Comparison of ENCODE assay signal across 9 mouse cellular contexts in genomic region chr8:80482822-80483774, GRCm38 (mm10). TPM values are rescaled to one million over a fixed set of nuclear protein-coding genes. Genes with fewer than 3 reads are reported as not detected.
DNase-seq lines count a peak whose midpoint lies in the region; ATAC-seq and TF ChIP-seq lines count a peak whose summit lies in the region.
"Had no signal": no experiment of that assay in that cellular context is flagged by ENCODE, and none has a peak within 500 bp of the region (broad histone marks: within the 10 kb centered on the region; RNA-seq: fewer than 3 reads in every experiment).

No protein-coding gene starts in this region.

- H3K36me3 ChIP-seq in heart, embryonic 10.5 days: no peaks in the 10 kb centered on the region
- no peaks in the 10 kb centered on the region for H3K36me3 ChIP-seq in hindbrain, embryonic 14.5 days (replicated peaks; ENCODE audit: control insufficient read depth, insufficient read depth)
- no peaks in the 10 kb centered on the region for H3K36me3 ChIP-seq in liver, postnatal 0 days (replicated peaks; ENCODE audit: insufficient read depth, low read length)
- H3K36me3 ChIP-seq in splenic B cell, adult 2 months (ENCODE audit: control insufficient read depth, insufficient read depth, low read length, poor library complexity, severe bottlenecking): no peaks in the 10 kb centered on the region

- H3K27ac ChIP-seq in heart, embryonic 10.5 days: no peak overlapping the region
- H3K27ac ChIP-seq in hindbrain, embryonic 14.5 days: no peak overlapping the region
- H3K27ac ChIP-seq in liver, postnatal 0 days (ENCODE audit: low read depth): no peak overlapping the region
- H3K27ac ChIP-seq: macrophage had no signal

- 0 out of 2 replicates have a peak overlapping the region, but pooled peaks have one; percentile 3 for H3K4me3 ChIP-seq in heart, embryonic 10.5 days
- H3K4me3 ChIP-seq in hindbrain, embryonic 14.5 days (replicated peaks; ENCODE audit: low read length): no peak overlapping the region
- H3K4me3 ChIP-seq in liver, postnatal 0 days (ENCODE audit: low read depth, low read length): no peak overlapping the region

- ATAC-seq in hindbrain, embryonic 14.5 days (ENCODE audit: low FRiP score): no peak
- ATAC-seq in liver, postnatal 0 days: no peak

- no peak overlapping the region for H3K9ac ChIP-seq in hindbrain, embryonic 14.5 days
- no peak overlapping the region for H3K9ac ChIP-seq in liver, postnatal 0 days (replicated peaks)

- no peak for DNase-seq in heart, embryonic 10.5 days (ENCODE audit: low spot score)
- no peak for DNase-seq in heart, adult 9 months (ENCODE audit: low spot score in 2 of 2)
- peak; percentile 7 to 30 for DNase-seq in CD8-positive naive resting alpha-beta T cell, adult 2 months (ENCODE audit: low read depth in 2 of 2, low spot score in 2 of 2)
- peak; percentile 39 to 40 for DNase-seq in adrenal gland, postnatal 36 days
- peak; percentile 73 for DNase-seq in hindbrain, embryonic 14.5 days (ENCODE audit: low spot score)
- no peak for DNase-seq in liver, postnatal 0 days
- peak; percentile 52 for DNase-seq in splenic B cell, adult 2 months (ENCODE audit: low read depth, low spot score)
- DNase-seq in yolk sac, embryonic 10.5 days (ENCODE audit: low spot score): no peak

- H3K4me1 ChIP-seq in heart, embryonic 10.5 days: 0 out of 2 replicates have a peak, but pooled peaks cover 4% of the 10 kb centered on the region
- H3K4me1 ChIP-seq in hindbrain, embryonic 14.5 days (replicated peaks; ENCODE audit: control insufficient read depth, insufficient read depth, low read length): no peaks in the 10 kb centered on the region
- no peaks in the 10 kb centered on the region for H3K4me1 ChIP-seq in liver, postnatal 0 days (ENCODE audit: insufficient read depth)

- WGBS in heart, embryonic 10.5 days: 39% methylated on average over 16 of the region's 16 CpGs
- 38% methylated on average over 16 of the region's 16 CpGs for WGBS in hindbrain, embryonic 14.5 days
- 40% methylated on average over 16 of the region's 16 CpGs for WGBS in liver, postnatal 0 days (ENCODE audit: insufficient replicate concordance)

- H3K9me3 ChIP-seq in heart, embryonic 10.5 days: no peaks in the 10 kb centered on the region
- no peaks in the 10 kb centered on the region for H3K9me3 ChIP-seq in hindbrain, embryonic 14.5 days (ENCODE audit: control insufficient read depth, low read length)
- no peaks in the 10 kb centered on the region for H3K9me3 ChIP-seq in liver, postnatal 0 days (ENCODE audit: low read length)

- H3K4me2 ChIP-seq in hindbrain, embryonic 14.5 days (replicated peaks): peak overlapping the region; percentile 40
- no peak overlapping the region; the same call in 1 of the 2 replicates for H3K4me2 ChIP-seq in liver, postnatal 0 days (ENCODE audit: low read depth, low read length)

- H3K27me3 ChIP-seq in heart, embryonic 10.5 days (ENCODE audit: insufficient read depth, poor library complexity, severe bottlenecking): no peaks in the 10 kb centered on the region
- no peaks in the 10 kb centered on the region for H3K27me3 ChIP-seq in hindbrain, embryonic 14.5 days (ENCODE audit: control insufficient read depth, insufficient read depth, low read length)
- H3K27me3 ChIP-seq in liver, postnatal 0 days (ENCODE audit: insufficient read depth, low read length): 0 out of 2 replicates have a peak, but pooled peaks cover 2% of the 10 kb centered on the region
- H3K27me3 ChIP-seq in splenic B cell, adult 2 months (ENCODE audit: control insufficient read depth, insufficient read depth, low read length, poor library complexity, severe bottlenecking): no peaks in the 10 kb centered on the region

- peak; percentile 69 for TF ChIP-seq CTCF in liver, postnatal 0 days (IDR thresholded peaks at IDR 0.05; ENCODE audit: low read depth)

- no peak for TF ChIP-seq EP300 in liver, postnatal 0 days (IDR thresholded peaks at IDR 0.05; ENCODE audit: low read depth)

RNA-seq across cellular contexts. Expression of gene Gypa, which starts 10.5 kb away (rescaled TPM):
- polyA plus RNA-seq in heart, embryonic 10.5 days (2016; fragmentation: Nextera tagmentation; extraction: Ambion mirVana): 34.3 and 45.8 TPM in 2 replicates
- under 1 TPM; 0.13 to 0.53 TPM for total RNA-seq in adrenal gland, postnatal 36 days (2021)
- polyA plus RNA-seq in hindbrain, embryonic 14.5 days (2014; fragmentation: Nextera tagmentation; extraction: Ambion mirVana): 2.4 and 2.9 TPM in 2 replicates
- polyA plus RNA-seq in liver, postnatal 0 days (2015; fragmentation: Nextera tagmentation; extraction: Ambion mirVana): 278 and 289 TPM in 2 replicates
- polyA plus RNA-seq: macrophage had no signal

Comparison
In these comparisons a context has a peak if more than half of its experiments do, and no peak if none do; other contexts are left out.
1. DNase-seq: peak in CD8-positive naive resting alpha-beta T cell, adult 2 months (2 of 2), adrenal gland, postnatal 36 days (2 of 2), hindbrain, embryonic 14.5 days (single experiment) and splenic B cell, adult 2 months (single experiment); none in heart, embryonic 10.5 days (single experiment), heart, adult 9 months (0 of 2), liver, postnatal 0 days (single experiment) and yolk sac, embryonic 10.5 days (single experiment).